Mouse (Mus musculus) kidney, postnatal 10 days (tissue): Measurements from ENCODE around the gene Nsun5.
"Not testable (repeated sequence)": the region's sequence is repeated elsewhere in the genome, so short reads cannot be mapped to it uniquely, and the experiment has no call there.

ENCODE experiments used
- DNase-seq: peaks from one replicate; pipeline ENCODE4 v3.0.0; 2021; ENCODE audit warnings: mixed read lengths

Nsun5 gene

DNA sequence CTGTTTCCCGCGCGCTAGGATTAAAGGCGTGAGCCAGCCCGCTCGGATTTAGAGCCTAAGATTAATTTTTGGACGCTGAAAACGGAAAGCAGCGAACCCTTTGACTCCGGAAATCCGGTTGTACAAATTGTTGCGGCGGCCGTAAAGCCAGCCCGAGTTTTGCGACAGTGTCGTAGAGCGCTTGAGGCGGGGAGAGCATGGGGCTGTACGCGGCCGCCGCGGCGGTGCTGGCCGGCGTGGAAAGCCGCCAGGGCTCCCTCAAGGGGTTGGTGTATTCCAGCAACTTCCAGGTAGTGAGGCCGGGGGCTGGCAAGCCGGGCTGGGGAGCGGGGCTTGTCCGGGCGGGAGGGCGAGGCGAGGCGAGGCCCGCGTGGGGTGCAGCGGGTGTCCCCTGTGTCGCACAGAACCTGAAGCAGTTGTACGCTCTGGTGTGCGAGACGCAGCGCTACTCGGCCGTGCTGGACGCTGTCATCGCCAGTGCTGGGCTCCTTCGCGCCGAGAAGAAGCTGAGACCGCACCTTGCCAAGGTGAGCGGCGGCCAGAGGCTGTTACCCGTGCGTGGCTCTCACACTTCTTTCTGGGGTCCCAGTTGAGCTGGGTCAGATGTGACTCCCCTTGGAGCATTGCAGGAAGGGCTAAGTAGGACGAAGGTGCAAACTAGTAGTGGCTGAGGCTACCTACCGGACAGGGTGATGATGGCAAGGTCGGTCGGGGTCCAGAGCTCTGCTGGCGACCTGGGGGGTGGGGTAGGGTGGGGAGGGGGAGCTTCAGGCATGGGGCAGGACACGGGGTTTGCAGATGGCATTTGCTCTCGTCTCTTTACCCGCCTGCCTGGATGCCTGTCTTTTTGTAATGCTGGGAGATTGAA, at the start of gene Nsun5:
Gene Nsun5 (plus strand): TSS at position 167 of the 868 bp plus-strand sequence.
- peak; percentile 99 for DNase-seq

DNA sequence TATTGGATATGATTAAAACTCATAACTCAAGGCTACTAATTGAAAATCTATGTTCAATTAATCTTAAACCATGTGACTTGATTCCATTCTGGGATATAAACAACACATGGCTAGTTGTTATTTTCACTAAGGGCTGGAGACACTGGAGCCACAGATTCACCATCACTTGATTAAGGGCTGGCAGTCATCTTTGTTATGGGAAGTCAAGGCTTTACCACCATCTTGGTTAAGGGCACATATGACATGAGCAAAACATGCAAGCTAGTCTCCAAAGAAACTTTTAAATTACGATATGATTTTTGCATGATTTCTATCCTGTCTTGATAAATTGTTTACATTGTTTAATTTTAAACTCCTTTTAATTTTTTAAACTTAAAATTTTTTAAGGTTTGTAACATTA, 47.6 kb upstream of the Nsun5 start:
- no peak for DNase-seq

DNA sequence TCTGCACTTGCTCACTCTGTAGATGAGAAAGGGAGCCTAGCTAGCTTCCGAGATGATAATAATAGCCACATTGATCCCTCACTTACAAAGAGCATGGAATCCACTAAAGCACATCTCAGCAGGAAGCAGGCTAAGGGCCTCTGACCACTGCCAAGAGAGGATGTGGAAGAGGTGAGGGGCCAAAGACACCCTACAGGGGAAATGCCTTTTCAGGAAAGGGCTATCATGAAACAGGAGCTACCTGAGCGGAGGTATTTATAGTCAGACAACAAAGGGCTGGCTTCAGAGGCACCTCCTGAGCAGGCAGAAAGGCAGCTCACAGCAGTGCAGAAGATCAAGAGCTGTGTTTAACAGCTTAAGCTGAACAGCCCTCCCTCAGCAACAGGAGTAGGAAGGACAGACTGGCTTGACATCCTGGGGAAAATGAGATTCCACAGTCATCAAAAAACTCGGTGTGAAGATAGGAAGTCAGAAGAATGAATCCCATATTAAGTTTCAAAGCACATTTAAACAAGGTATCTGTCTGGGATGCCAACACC, 43.6 kb upstream of the Nsun5 start:
- no peak for DNase-seq

DNA sequence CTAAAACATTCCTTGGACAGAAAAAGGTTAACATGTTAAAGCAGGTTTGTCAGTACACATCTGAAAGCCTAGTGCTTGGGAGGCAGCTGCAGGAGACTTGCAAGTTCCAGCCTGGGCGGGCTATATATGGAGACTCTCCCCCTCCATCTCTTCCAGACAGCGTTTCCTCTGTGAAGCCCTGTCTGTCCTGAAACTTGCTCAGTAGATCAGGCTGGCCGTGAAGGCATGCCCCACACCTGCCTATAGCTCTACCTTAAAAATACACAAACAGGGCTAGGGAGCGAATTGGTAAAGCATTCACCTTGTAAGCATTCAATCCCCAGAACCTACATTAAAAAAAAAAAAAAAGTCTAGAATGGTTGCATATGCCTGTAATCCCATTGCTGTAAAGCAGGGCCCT, 40.3 kb upstream of the Nsun5 start:
- DNase-seq: no peak

DNA sequence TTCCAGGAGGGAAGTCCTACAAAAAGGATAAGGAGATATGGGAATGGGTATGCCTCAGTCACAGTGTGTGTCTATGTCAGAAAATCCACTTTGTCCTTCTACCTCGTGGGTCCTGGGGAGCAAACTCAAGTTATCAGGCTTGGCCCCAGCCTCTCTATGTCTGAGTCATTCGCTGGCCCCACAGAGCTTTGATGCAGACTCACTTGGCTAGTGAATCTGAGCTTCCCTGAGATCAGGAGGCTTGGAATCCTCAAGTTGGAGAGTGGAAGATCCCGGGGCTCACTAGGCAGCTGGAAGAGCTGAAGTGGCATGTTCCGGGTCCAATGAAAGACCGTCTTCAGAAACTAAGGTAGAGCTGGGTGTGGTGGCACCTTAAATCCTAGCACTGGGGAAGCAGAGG, 39.6 kb upstream of the Nsun5 start:
- no peak for DNase-seq

DNA sequence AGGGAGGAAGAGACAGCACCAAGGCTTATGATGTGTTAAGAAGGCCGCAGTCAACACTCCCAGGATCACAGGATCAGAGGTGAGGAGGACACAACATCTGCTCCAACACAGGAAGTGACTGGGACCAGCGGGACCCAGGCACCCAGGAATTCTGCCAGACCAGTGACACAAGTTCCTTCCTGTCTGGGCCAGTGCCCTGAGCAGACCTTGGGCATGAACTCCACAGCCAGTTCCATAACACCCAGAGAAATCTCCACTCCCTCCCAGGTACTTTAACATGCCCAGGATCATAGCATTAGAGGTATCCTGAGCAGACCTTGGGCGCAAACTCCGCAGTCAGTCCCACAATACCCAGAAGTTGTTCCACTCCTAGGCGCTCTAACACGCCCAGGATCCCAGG, 38.6 kb upstream of the Nsun5 start:
- no peak for DNase-seq

DNA sequence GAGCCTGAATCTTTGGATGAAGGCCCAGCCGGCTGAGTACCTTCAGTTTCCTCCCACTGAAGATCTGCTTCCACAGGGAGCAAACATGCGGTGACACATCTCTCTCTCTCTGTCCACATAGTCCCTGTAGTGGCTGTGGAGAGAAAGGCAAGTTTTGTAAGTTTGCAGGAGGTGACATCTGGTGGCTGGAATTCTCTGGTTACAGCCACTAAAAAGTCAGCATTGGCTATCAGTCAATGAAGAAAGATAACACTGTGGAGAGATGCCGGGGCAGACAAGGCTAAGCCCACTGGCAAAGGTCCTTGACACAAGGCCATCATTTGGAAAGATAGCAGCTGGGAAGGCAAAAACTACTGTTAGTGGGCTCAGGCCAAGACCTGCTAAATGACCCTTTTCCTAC, 32.2 kb upstream of the Nsun5 start:
- peak; percentile 47 for DNase-seq

DNA sequence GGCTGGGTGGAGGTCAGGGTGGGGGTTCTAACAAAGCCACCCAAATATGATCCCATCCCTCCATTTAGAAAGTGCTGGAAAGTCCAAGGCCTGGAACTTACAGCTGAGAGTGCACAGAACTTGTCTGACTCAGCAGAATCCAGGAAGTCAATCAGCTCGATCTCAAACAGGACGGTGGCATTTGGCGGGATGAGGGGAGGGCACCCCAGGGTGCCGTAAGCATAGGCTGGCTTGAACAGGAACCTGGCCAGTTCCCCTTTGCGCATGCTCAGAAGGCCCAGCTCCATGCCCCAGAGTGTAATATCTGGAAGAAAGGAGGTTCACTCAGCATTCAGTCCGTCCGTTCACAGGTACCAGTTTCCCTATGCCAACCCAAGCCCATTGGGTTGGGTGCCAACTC, 23.8 kb upstream of the Nsun5 start:
- no peak for DNase-seq

DNA sequence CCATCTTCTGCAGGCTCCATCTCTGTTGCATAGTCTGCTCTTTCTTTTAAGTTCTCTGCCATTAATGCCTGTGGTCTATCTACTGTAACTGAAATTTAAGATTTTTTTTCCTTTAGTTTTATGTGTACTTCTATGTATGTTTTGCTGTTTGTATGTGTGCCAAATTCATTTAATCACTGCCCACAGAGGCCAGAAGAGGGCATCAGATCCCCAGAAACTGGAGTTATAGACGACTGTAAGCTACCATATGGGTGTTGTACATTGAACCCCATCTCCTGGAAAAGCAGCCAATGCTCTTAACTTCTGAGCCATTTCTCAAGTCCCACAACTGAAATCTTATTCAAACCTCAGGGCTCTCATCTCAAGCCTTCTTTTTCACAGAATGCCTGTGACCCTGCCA, 23.3 kb upstream of the Nsun5 start:
- no peak for DNase-seq

DNA sequence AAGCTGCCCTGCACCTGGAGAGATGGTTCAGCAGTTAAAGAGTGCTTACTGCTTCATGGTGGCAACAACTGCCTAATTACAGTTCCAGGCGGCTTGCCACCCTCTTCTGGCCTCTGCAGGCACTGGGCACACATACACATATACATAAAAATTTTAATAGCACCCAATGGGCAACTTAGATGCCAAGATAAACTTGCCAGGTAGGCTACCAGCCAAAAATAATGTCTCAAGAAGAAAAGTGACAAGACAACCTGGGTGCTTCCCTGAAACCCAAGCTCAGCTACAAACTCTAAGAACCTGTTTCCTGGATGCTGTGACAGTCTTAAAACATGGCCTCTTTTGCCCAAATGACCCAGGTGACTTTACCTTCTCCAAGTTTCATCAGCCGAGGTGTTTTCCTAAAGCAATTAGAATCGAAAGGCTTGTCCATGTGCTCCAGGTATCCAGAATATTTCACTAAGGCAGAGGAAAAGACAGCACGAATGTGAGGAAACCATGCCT, 22.2 kb upstream of the Nsun5 start:
- no peak for DNase-seq

DNA sequence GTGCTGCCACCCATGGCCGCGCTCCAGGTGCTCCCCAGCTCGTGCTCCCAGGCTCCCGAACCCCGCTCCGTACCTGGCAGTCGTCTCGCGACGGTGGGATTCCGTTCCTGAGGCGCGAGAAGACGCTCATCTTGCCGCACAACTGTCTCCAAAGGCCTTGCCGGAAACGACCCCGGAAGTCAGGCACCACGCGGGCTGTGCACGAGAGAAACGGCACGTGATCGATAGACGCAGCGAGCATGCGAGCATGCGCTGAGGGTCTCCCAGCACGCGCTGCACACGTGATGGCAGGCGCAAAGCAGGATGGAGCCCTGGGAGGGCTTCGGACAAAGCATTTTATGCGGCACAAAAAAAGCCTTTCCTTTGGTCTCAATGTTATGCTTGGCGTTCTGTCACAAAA, 19.9 kb upstream of the Nsun5 start, which contains the start of gene Fkbp6:
Gene Fkbp6 (minus strand): TSS at position 183 of the 400 bp plus-strand sequence.
- no peak for DNase-seq

DNA sequence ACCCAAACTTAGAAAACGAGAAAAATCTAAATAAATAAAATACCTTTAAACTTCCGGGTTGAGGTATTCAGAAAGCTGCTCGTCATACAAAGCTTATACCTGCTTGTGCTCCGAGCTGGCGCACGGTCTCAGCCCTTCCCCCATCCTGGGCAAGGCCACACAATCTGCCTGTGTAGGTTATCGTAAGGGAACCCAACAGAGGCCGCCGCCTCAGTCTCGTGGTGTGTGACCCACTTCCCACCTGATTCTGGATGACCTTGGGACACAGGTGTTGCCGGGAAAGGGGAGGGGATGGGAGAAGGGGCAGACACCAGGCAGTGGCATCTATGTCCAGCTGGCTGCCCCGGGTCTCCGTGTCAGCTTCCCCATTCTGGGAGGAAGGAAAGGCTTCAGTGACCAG, 18.1 kb upstream of the Nsun5 start:
- DNase-seq: no peak

DNA sequence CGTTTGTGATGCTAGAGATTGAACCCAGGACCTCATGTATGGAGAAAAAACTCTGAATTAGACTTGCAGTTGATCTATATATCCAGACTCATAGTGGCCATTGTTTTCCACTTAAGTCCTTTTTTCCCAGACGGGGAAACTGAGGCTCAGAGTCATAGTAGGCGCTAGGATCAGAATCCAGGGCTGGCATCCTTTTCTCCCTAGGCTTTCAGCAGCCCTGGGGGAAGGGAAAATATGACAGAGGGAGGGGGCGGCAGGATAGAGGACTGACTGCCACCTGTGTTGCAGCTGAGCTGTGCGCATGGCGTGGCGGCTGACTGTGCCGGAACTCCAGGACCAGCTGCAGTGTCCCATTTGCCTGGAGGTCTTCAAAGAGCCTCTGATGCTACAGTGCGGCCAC, 16.8 kb upstream of the Nsun5 start, which contains the start of gene Trim50:
Gene Trim50 (plus strand): TSS at position 301 of the 400 bp plus-strand sequence.
- no peak for DNase-seq

DNA sequence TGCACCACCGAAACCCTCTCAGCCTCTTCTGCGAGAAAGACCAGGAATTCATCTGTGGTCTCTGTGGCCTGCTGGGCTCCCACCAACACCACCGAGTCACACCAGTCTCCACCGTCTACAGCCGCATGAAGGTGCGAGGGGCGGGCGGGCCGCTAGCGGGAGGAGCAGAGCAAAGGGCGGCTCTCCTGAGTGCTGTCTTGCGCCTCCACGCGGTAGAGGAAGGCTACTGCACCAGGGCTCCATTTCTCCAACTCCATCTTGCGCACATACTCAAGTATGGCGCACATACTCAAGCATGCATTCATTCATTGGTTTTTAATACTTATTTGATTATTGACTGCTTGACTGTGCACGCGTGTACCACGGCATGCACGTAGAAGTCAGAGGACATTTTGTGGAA, 16.2 kb upstream of the Nsun5 start:
- DNase-seq: no peak

DNA sequence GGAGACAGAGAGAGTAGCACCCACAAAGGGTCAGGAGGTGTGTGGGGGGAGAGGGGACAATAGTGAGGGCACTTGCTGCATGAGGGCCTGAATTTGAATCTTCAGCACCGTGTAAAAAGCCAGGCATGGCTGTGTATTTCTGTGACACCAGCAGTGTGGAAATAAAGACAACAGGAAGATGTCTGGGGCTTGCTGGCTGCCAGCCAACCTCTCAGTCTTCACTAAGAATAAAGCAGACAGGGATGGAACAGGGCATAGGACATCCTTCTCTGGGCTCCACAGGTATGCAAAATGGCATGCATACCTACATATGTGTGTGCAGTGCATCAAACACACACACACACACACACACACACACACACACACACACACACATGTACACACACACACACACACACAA, 13.7 kb upstream of the Nsun5 start:
- peak; percentile 42 for DNase-seq

DNA sequence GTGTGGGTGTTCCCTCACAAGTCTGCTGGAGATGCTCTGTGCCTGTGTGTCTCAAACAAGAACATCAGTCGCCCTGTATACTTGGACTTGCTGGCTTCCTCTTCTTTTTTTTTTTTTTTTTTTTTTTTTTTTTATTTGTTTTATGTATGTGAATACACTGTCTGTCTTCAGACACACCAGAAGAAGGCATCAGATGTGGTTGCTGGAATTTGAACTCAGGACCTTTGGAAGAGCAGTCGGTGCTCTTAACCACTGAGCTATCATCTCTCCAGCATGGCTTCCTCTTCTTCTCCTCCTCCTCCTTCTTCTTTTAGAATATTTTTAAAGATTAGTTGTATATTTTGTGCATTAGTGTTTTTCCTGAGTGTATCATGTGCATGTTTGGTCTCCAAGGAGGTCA, 12.2 kb upstream of the Nsun5 start:
- DNase-seq: peak; percentile 45

DNA sequence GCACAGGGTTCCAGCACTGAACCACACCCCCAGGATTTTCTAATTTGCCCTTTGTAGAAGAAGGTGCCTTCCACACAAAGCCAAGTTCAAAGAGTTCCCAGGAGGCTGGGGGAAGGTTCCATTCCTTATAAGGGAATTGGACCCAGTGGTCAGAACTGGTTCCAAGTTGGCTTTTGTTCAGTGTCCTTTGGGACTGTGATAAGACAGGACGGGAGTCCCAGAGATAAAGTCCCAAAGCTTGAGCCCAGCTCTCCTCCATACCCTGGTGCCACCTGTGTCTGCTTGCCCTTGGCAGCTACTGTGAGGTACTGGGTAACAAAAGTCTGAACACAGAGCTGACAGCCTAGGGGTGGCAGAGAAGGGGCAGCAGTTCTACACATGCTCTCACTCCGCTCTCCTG, 10.0 kb upstream of the Nsun5 start:
- DNase-seq: no peak

DNA sequence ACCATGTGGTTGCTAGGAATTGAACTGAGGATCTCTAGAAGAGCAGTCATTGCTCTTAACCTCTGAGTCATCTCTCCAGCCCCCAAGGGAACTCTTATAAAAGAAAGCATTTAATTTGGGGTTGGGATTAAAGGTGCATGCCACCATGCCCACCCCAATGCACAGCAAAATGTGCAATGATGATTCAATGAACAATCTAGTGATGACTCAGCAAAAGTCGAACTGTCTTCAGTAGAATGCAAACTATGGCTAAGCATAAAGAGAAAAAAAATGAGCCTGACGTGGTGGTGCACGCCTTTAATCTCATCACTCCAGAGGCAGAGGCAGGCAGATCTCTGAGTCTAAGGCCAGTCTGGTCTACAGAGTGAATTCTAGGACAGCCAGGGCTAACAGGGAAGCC, 7.2 kb upstream of the Nsun5 start:
- DNase-seq: no peak

DNA sequence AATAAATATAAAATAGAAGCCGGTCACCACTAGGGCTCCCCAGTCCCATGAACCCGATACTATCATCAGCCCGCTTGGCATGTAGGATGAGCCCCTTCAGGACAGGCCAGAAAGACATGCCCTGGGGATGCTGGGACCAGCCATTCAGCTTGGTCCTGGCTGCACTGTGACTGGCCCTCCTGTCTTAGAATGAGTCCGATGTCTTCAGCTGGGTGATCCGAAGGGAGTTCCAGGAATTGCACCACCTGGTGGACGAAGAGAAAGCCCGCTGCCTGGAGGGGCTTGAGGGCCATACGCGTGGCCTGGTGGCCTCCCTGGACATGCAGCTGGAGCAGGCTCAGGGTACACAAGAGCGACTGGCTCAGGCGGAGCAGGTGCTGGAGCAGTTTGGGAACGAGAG, 6.2 kb upstream of the Nsun5 start:
- peak; percentile 56 for DNase-seq

DNA sequence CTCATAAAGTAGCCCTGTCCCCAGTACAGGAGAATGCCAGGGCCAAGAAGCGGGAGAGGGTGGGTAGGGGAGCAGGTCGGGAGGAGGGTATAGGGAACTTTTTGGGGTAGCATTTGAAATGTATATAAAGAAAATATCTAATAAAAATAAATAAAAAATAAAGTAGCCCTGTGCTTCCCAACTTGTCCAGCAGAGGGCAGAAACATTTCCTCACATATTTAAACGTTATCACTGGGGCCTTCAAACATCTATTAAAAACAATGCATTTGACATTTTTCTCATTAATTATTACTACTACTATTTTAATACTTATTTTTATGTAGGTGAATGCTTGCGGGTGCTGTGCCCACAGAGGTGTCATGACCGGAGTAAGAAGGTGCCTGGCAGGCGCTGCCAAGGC, 1.9 kb upstream of the Nsun5 start:
- no peak for DNase-seq

DNA sequence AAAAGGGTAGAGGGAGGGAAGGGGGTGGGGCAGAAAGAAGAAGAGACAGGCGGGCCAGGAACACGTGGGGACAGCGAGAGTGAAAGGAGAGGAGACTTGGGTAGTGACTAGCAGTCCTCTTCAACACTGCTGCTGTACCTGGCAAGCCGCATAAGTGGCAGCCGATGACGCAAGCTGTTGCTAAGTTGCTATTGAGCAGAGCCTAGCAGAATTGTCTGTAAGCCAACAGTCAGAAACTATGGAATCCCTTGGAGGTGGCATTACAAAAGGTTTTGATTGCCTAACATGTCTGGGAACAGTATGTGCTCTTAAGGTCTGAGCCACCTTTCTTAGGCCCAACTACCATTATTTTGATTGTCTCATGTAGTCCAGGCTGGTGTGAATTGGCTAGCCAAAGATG, 1.4 kb upstream of the Nsun5 start:
- DNase-seq: no peak

DNA sequence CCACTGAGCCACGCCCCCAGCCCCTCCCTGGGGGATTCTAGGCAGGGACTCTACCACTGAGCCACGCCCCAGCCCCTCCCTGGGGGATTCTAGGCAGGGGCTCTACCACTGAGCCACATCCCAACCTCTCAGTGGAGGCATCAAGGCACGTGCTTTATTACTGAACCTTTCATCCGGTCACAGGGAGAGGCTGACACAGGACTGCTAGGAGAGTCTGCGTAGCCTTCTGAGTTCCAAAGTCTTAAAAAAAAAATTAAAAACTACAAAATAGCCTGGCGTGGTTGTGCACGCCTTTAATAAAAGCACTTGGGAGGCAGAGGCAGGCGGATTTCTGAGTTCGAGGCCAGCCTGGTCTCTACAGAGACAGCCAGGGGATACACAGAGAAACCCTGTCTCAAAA, 557 bp upstream of the Nsun5 start:
- DNase-seq: not testable (repeated sequence)

DNA sequence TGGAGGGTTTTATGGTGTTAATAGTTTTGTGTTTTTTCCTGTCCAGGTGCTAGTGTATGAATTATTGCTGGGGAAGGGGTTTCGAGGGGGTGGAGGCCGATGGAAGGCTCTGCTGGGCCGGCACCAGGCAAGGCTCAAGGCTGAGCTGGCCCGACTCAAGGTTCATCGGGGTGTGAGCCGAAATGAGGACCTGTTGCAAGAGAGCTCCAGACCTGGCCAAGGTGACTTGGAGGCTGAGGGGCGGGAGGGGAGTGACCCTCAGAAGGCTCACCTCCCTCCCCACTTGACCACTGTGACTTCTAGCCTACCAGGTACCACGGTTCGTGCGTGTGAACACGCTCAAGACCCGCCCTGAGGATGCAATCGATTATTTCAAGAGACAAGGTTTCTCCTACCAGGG, 1.4 kb downstream of the Nsun5 start:
- DNase-seq: no peak

DNA sequence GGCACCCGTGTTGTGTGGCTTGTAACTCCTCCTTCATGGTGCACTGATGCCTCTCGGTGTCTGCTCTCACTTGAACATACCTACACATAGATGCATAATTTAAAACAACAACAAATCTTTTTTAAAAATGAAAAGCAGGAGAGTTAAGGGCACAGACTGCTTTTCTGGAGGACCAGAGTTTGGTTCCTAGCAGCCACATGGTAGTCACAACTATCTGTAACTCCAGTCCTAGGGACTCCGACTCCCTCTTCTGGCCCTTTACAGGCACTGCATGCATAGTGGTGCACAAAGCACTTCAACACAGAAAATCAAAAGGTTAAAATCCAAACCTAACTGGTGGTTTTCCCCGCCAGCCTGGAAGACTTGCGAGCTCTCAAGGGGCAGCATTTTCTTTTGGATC, 3.8 kb downstream of the Nsun5 start:
- no peak for DNase-seq

DNA sequence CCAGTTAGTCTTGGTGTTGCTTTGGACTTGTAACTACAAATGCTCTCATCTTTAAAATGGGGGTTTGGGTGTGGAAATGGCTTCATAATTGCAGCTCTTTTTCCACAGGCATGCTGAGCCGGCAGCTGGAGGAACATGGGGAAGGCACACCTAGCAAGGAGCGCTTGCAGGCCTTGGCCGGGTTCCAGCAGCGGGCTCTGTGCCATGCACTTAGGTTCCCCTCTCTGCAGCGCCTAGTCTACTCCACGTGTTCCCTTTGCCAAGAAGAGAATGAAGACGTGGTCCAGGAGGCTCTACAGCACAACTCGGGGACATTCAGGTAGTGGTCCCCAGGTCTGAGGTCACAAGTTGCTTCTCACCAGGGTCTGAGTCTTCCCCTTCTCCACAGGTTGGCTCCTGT, 5.4 kb downstream of the Nsun5 start:
- DNase-seq: peak; percentile 61
